Mouse (Mus musculus): ENCODE measurements around the gene Dpep3. TPM values are rescaled to one million over a fixed set of nuclear protein-coding genes. Genes with fewer than 3 reads are reported as not detected.
A peak's percentile ranks its signal among the peaks of the same experiment; 100 is the strongest.

Gene Dpep3
- polyA plus RNA-seq, 1 experiment from 2014 or later = not detected

GRCm38 (mm10) chr8:105951057-105951659, 28.1 kb downstream of the Dpep3 start:
- H3K27me3 ChIP-seq (replicated peaks) = no peaks in the 10 kb centered on the region
- no peak overlapping the region for H3K9ac ChIP-seq
- H3K4me3 ChIP-seq (replicated peaks) = no peak overlapping the region
- H3K4me1 ChIP-seq (replicated peaks) = peaks cover 7% of the 10 kb centered on the region
- H3K36me3 ChIP-seq = peaks cover 15% of the 10 kb centered on the region; the same call in 1 of the 2 replicates
- no peak overlapping the region for H3K27ac ChIP-seq
- WGBS = 26% methylated on average over 7 of the region's 7 CpGs
- 0 out of 2 replicates have a peak, but pooled peaks have one; percentile 21 for ATAC-seq
- H3K9me3 ChIP-seq = no peaks in the 10 kb centered on the region
- no peak overlapping the region for H3K4me2 ChIP-seq (replicated peaks)

- no peak overlapping the region for H3K9ac ChIP-seq
- H3K27me3 ChIP-seq (replicated peaks) = no peaks in the 10 kb centered on the region
- no peak overlapping the region for H3K27ac ChIP-seq
- no peak overlapping the region for H3K4me2 ChIP-seq (replicated peaks)
- H3K9me3 ChIP-seq = no peaks in the 10 kb centered on the region
- H3K4me1 ChIP-seq (replicated peaks) = peaks cover 7% of the 10 kb centered on the region
- H3K36me3 ChIP-seq = peaks cover 22% of the 10 kb centered on the region; the same call in 1 of the 2 replicates
- no peak overlapping the region for H3K4me3 ChIP-seq (replicated peaks)
- ATAC-seq = peak; percentile 59
- WGBS = 57% methylated on average over 10 of the region's 10 CpGs
Measured at GRCm38 (mm10) chr8:105949350-105949749, 29.9 kb downstream of the Dpep3 start.

- H3K27ac ChIP-seq = no peak within 1 kb of the TSS
- WGBS = 82% methylated on average over 8 of the region's 8 CpGs
- ATAC-seq = no peak
- no peak within 1 kb of the TSS for H3K4me3 ChIP-seq (replicated peaks)
- H3K27me3 ChIP-seq (replicated peaks) = no peaks in the 10 kb centered on the region
- H3K36me3 ChIP-seq = peaks cover 10% of the 10 kb centered on the region; the same call in 1 of the 2 replicates
- H3K9me3 ChIP-seq = no peaks in the 10 kb centered on the region
- no peak within 1 kb of the TSS for H3K4me2 ChIP-seq (replicated peaks)
- H3K9ac ChIP-seq = no peak within 1 kb of the TSS
- 0 out of 2 replicates have a peak, but pooled peaks cover under 1% of the 10 kb centered on the region for H3K4me1 ChIP-seq (replicated peaks)
Measured at GRCm38 (mm10) chr8:105943321-105943739, 35.9 kb downstream of the Dpep3 start, which contains the start of gene Lcat. TSS of gene Lcat (minus strand) at chr8:105943382.

GRCm38 (mm10) chr8:105942542-105942941, 36.7 kb downstream of the Dpep3 start:
- ATAC-seq = no peak
- Histone ChIP-seq H3K4me2 (replicated peaks) (no peak overlapping the region), H3K4me1 (replicated peaks) (0 out of 2 replicates have a peak, but pooled peaks cover 4% of the 10 kb centered on the region), H3K9ac (no peak overlapping the region), H3K27ac (no peak overlapping the region), H3K36me3 (peaks cover 10% of the 10 kb centered on the region; the same call in 1 of the 2 replicates), H3K9me3 (no peaks in the 10 kb centered on the region), H3K4me3 (replicated peaks) (no peak overlapping the region), H3K27me3 (replicated peaks) (no peaks in the 10 kb centered on the region)
- WGBS = 92% methylated on average over 5 of the region's 5 CpGs

GRCm38 (mm10) chr8:105942026-105942425, 37.2 kb downstream of the Dpep3 start:
- Histone ChIP-seq H3K9ac (no peak overlapping the region), H3K9me3 (no peaks in the 10 kb centered on the region), H3K27ac (no peak overlapping the region), H3K4me2 (replicated peaks) (no peak overlapping the region), H3K4me3 (replicated peaks) (no peak overlapping the region), H3K4me1 (replicated peaks) (0 out of 2 replicates have a peak, but pooled peaks cover 4% of the 10 kb centered on the region), H3K27me3 (replicated peaks) (no peaks in the 10 kb centered on the region), H3K36me3 (peaks cover 10% of the 10 kb centered on the region; the same call in 1 of the 2 replicates)
- 90% methylated on average over 11 of the region's 11 CpGs for WGBS
- ATAC-seq = no peak

GRCm38 (mm10) chr8:105938306-105938669, 40.9 kb downstream of the Dpep3 start, which contains the start of gene Psmb10:
TSS of gene Psmb10 (minus strand) at chr8:105938444.
- peak within 1 kb of the TSS; percentile 88 for H3K27ac ChIP-seq
- H3K36me3 ChIP-seq = no peaks in the 10 kb centered on the region
- 14% methylated on average over 4 of the region's 4 CpGs for WGBS
- 0 out of 2 replicates have a peak, but pooled peaks have one; percentile 2 for ATAC-seq
- H3K4me3 ChIP-seq (replicated peaks) = peak within 1 kb of the TSS; percentile 90
- peak within 1 kb of the TSS; percentile 81 for H3K9ac ChIP-seq
- 0 out of 2 replicates have a peak, but pooled peaks cover 4% of the 10 kb centered on the region for H3K4me1 ChIP-seq (replicated peaks)
- peak within 1 kb of the TSS; percentile 93 for H3K4me2 ChIP-seq (replicated peaks)
- no peaks in the 10 kb centered on the region for H3K9me3 ChIP-seq
- H3K27me3 ChIP-seq (replicated peaks) = no peaks in the 10 kb centered on the region

GRCm38 (mm10) chr8:105937496-105938305, 41.5 kb downstream of the Dpep3 start:
- peak overlapping the region; percentile 93 for H3K4me2 ChIP-seq (replicated peaks)
- H3K4me3 ChIP-seq (replicated peaks) = peak overlapping the region; percentile 90
- WGBS = under 1% methylated on average over 33 of the region's 33 CpGs
- 0 out of 2 replicates have a peak, but pooled peaks cover 4% of the 10 kb centered on the region for H3K4me1 ChIP-seq (replicated peaks)
- H3K9me3 ChIP-seq = no peaks in the 10 kb centered on the region
- no peaks in the 10 kb centered on the region for H3K36me3 ChIP-seq
- ATAC-seq = peak; percentile 43
- H3K27me3 ChIP-seq (replicated peaks) = no peaks in the 10 kb centered on the region
- H3K27ac ChIP-seq = peak overlapping the region; percentile 88
- H3K9ac ChIP-seq = peak overlapping the region; percentile 81

GRCm38 (mm10) chr8:105936866-105937475, 42.3 kb downstream of the Dpep3 start:
- H3K27ac ChIP-seq = peak overlapping the region; percentile 88
- H3K4me2 ChIP-seq (replicated peaks) = peak overlapping the region; percentile 93
- no peaks in the 10 kb centered on the region for H3K9me3 ChIP-seq
- H3K9ac ChIP-seq = peak overlapping the region; percentile 81
- ATAC-seq = peak; percentile 93
- H3K4me1 ChIP-seq (replicated peaks) = 0 out of 2 replicates have a peak, but pooled peaks cover 4% of the 10 kb centered on the region
- peak overlapping the region; percentile 90 for H3K4me3 ChIP-seq (replicated peaks)
- H3K36me3 ChIP-seq = no peaks in the 10 kb centered on the region
- no peaks in the 10 kb centered on the region for H3K27me3 ChIP-seq (replicated peaks)
- WGBS = under 1% methylated on average over 30 of the region's 30 CpGs

GRCm38 (mm10) chr8:105935863-105936603, 43.2 kb downstream of the Dpep3 start:
- ATAC-seq = no peak
- Histone ChIP-seq H3K27ac (no peak overlapping the region), H3K4me1 (replicated peaks) (0 out of 2 replicates have a peak, but pooled peaks cover 4% of the 10 kb centered on the region), H3K4me3 (replicated peaks) (peak overlapping the region; percentile 90), H3K27me3 (replicated peaks) (no peaks in the 10 kb centered on the region), H3K9me3 (no peaks in the 10 kb centered on the region), H3K4me2 (replicated peaks) (peak overlapping the region; percentile 93), H3K36me3 (peaks cover 4% of the 10 kb centered on the region), H3K9ac (peak overlapping the region; percentile 81)
- 34% methylated on average over 7 of the region's 7 CpGs for WGBS

- WGBS = 78% methylated on average over 6 of the region's 6 CpGs
- no peaks in the 10 kb centered on the region for H3K27me3 ChIP-seq (replicated peaks)
- no peak for ATAC-seq
- H3K9me3 ChIP-seq = no peaks in the 10 kb centered on the region
- H3K9ac ChIP-seq = no peak overlapping the region
- 0 out of 2 replicates have a peak, but pooled peaks cover 4% of the 10 kb centered on the region for H3K4me1 ChIP-seq (replicated peaks)
- H3K36me3 ChIP-seq = peaks cover 6% of the 10 kb centered on the region
- H3K4me2 ChIP-seq (replicated peaks) = no peak overlapping the region
- H3K4me3 ChIP-seq (replicated peaks) = no peak overlapping the region
- no peak overlapping the region for H3K27ac ChIP-seq
Measured at GRCm38 (mm10) chr8:105935105-105935504, 44.1 kb downstream of the Dpep3 start.

GRCm38 (mm10) chr8:105933762-105934161, 45.5 kb downstream of the Dpep3 start, which contains the start of gene Ctrl:
TSS of gene Ctrl (minus strand) at chr8:105933862.
- Histone ChIP-seq H3K4me2 (replicated peaks) (no peak within 1 kb of the TSS), H3K4me1 (replicated peaks) (0 out of 2 replicates have a peak, but pooled peaks cover 4% of the 10 kb centered on the region), H3K9me3 (no peaks in the 10 kb centered on the region), H3K9ac (peak within 1 kb of the TSS; percentile 17; the same call in 1 of the 2 replicates), H3K4me3 (replicated peaks) (no peak within 1 kb of the TSS), H3K27ac (no peak within 1 kb of the TSS), H3K27me3 (replicated peaks) (no peaks in the 10 kb centered on the region), H3K36me3 (peaks cover 10% of the 10 kb centered on the region)
- no peak for ATAC-seq
- WGBS = 88% methylated on average over 2 of the region's 2 CpGs
